Mouse (Mus musculus): ENCODE data around the gene Ndufb2. TPM values are rescaled to one million over a fixed set of nuclear protein-coding genes. Genes with fewer than 3 reads are reported as not detected.

The Ndufb2 gene
- polyA plus RNA-seq, 1 experiment from 2014 or later = 219 TPM

GRCm38 (mm10) chr6:39606862-39607261, 14.5 kb downstream of the Ndufb2 start:
- no peak for TF ChIP-seq CTCF (IDR thresholded peaks at IDR 0.05)
- ChIA-PET CTCF (interaction anchor here (0.6 to 1.6 kb wide), 4 partner anchors 9 to 176 kb away, joined by 3 to 5 read pairs (median 3); no protein-coding TSS in a partner anchor), POLR2A (interaction anchor here (0.5 to 0.6 kb wide), 2 partner anchors 18 to 509 kb away, joined by 3 read pairs; no protein-coding TSS in a partner anchor)
- no peaks in the 10 kb centered on the region for H3K27me3 ChIP-seq
- no peak for DNase-seq (ENCODE audit: low read depth, low spot score)
- in situ Hi-C loops (cut with MboI; ENCODE audit: low pct_unique_long_range_greater_than_20kb) = loop anchor here (25.0 kb wide), 1 partner anchor 180 kb away; no protein-coding TSS in a partner anchor
- ATAC-seq = no peak

DNA sequence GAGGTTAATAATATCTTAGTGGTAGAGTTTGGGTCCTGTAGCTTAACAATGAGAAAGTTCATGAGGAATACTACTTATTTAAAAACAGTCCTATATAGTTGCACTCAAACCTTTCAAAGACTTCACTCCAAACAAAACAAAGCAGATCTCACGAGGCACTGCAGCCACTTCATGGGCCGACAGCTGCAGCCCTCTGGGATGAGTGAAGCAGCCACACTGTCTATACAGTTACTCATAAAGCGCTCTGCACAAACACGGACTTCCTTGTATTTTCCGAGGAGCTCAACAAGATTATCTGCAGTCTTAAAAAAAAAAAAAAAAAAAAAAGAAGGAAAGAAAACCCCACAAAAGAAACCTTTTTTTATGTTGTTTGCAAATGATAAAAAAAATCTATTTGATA, 15.0 kb downstream of the Ndufb2 start:
- in situ Hi-C loops (cut with MboI; ENCODE audit: low pct_unique_long_range_greater_than_20kb) = loop anchor here (25.0 kb wide), 1 partner anchor 180 kb away; no protein-coding TSS in a partner anchor
- ATAC-seq = no peak
- no peak for DNase-seq (ENCODE audit: low read depth, low spot score)
- TF ChIP-seq CTCF (IDR thresholded peaks at IDR 0.05) = no peak
- CTCF ChIA-PET = interaction anchor here (0.6 to 1.6 kb wide), 3 partner anchors 9 to 111 kb away, joined by 3 to 5 read pairs (median 3); no protein-coding TSS in a partner anchor
- POLR2A ChIA-PET = interaction anchor here (0.5 to 0.6 kb wide), 2 partner anchors 18 to 510 kb away, joined by 3 read pairs; no protein-coding TSS in a partner anchor
- no peaks in the 10 kb centered on the region for H3K27me3 ChIP-seq

DNA sequence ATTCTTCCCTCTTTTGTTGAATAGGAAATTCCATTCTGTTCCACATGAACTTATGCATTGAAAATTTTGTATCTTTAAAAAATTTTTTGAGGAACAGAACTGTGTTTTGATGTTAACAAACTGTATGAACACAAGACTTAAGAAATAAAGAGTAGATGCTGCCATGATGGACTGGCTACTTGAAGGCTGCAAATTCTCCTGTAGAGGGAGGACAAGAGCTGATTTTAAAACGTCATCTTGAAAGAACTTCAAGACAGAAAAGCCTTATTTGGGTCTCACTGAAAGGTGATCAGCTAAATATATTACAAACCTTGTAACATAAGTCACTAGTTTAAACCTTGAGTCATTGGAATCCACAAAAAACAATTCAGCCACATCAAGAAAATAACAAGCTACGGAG, 17.8 kb downstream of the Ndufb2 start:
- POLR2A ChIA-PET = no interaction called here

GRCm38 (mm10) chr6:39611296-39611695, 18.9 kb downstream of the Ndufb2 start:
- in situ Hi-C loops (cut with MboI; ENCODE audit: low pct_unique_long_range_greater_than_20kb) = loop anchor here (25.0 kb wide), 1 partner anchor 176 kb away; no protein-coding TSS in a partner anchor
- H3K27me3 ChIP-seq = no peaks in the 10 kb centered on the region
- ChIA-PET POLR2A (no interaction called here), CTCF (no interaction called here)
- DNase-seq (ENCODE audit: low read depth, low spot score) = peak; percentile 6
- TF ChIP-seq CTCF (IDR thresholded peaks at IDR 0.05) = no peak
- no peak for ATAC-seq

More for the DNA sequence above, 17.8 kb downstream of the Ndufb2 start:
- H3K27me3 ChIP-seq = no peaks in the 10 kb centered on the region
- ATAC-seq (no peak), DNase-seq (ENCODE audit: low read depth, low spot score) (no peak)
- in situ Hi-C loops (cut with MboI; ENCODE audit: low pct_unique_long_range_greater_than_20kb) = loop anchor here (25.0 kb wide), 1 partner anchor 177 kb away; no protein-coding TSS in a partner anchor
- no peak for TF ChIP-seq CTCF (IDR thresholded peaks at IDR 0.05)
- CTCF ChIA-PET = no interaction called here

Other genes with a start within 250 kb of the Ndufb2 start
- gene Slc37a3, start 214.9 kb upstream of the Ndufb2 start, polyA plus RNA-seq (2021) = 71.7 TPM
- gene Rab19, start 211.4 kb upstream of the Ndufb2 start, polyA plus RNA-seq (2021) = 0.15 TPM
- 58.7 TPM for gene Mkrn1, start 172.1 kb upstream of the Ndufb2 start, polyA plus RNA-seq (2021)
- 52.7 TPM for gene Dennd2a, start 34.7 kb upstream of the Ndufb2 start, polyA plus RNA-seq (2021)
- 19.6 TPM for gene Adck2, start 18.7 kb upstream of the Ndufb2 start, polyA plus RNA-seq (2021)
- gene Gm42420, start 6.8 kb upstream of the Ndufb2 start, polyA plus RNA-seq (2021) = 2.2 TPM
- gene Braf, start 132.9 kb downstream of the Ndufb2 start, polyA plus RNA-seq (2021) = 13.2 TPM
- 69.3 TPM for gene Mrps33, start 218.4 kb downstream of the Ndufb2 start, polyA plus RNA-seq (2021)

All from Patski (cell line).